Mouse (Mus musculus): Measurements from ENCODE around the gene Spred3. TPM values are rescaled to one million over a fixed set of nuclear protein-coding genes. Genes with fewer than 3 reads are reported as not detected.

Gene Spred3
- polyA plus RNA-seq, 1 experiment: 4.1 TPM

DNA sequence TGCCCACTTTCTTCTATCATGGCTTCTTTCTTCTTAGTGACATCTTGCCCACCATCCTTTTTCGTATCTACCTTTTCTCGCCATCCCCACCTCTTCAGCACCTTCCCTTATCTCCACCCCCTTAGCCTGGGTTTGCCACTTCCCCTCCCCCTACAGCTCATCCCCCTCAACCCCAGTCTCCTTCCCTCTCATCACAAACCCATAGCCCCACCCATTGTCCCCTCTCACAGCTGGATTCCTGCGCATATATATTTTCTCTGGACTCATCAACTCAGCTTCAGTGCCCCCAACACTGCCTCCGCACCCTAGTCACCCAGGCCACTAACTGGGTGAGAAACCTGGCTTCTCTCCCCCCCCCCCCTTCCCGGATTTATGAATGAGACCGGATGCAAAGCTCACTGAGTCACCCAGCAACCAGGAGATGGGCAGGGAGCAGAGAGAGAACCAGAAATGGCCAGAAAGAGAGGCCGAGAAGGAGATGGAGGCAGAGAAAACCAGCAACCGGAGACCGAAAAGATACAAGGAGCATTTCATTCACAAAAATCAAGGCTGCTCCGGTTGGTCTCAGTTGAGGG lies 2.0 kb downstream of the Spred3 start:
- peak overlapping the region; percentile 61 for H3K4me3 ChIP-seq
- no peak for TF ChIP-seq MAX (IDR thresholded peaks at IDR 0.05; ENCODE audit: low read depth)
- H3K27me3 ChIP-seq (ENCODE audit: control insufficient read depth, insufficient read depth, insufficient read length): no peaks in the 10 kb centered on the region
- H3ac ChIP-seq (ENCODE audit: control insufficient read depth, insufficient read length): no peak overlapping the region
- peak overlapping the region; percentile 67 for H3K4me2 ChIP-seq (ENCODE audit: low read depth)
- no peaks in the 10 kb centered on the region for H3K36me3 ChIP-seq (ENCODE audit: control insufficient read depth, insufficient read depth)
- no peaks in the 10 kb centered on the region for H3K79me2 ChIP-seq (ENCODE audit: control insufficient read depth, insufficient read depth)

DNA sequence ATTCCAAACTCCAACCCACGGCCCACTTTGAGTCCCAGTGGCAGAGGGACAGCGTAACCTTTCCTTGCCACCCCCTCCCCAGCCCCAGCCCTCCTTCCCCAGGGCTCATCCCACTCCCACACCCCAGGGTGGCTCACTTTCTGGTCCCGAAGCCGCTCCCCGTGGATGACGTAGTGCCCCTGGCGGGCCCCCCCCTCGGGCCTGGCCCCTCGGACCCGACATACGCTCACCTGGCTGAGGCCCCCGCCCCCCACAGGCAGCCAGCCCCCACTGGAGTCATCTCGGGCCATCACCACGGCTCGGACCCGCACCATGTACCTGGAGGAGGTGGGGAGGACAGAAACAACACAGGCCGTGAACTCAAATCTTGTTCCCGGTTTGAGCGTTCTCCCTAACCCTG lies 2.6 kb downstream of the Spred3 start:
- Histone ChIP-seq H3K36me3 (ENCODE audit: control insufficient read depth, insufficient read depth) (no peaks in the 10 kb centered on the region), H3K79me2 (ENCODE audit: control insufficient read depth, insufficient read depth) (no peaks in the 10 kb centered on the region), H3ac (ENCODE audit: control insufficient read depth, insufficient read length) (no peak overlapping the region), H3K27me3 (ENCODE audit: control insufficient read depth, insufficient read depth, insufficient read length) (no peaks in the 10 kb centered on the region), H3K4me2 (ENCODE audit: low read depth) (peak overlapping the region; percentile 67), H3K4me3 (no peak overlapping the region)
- TF ChIP-seq TCF3 (IDR thresholded peaks at IDR 0.05; ENCODE audit: insufficient read length, low read depth) (no peak), E2F4 (IDR thresholded peaks at IDR 0.05; ENCODE audit: insufficient read depth) (no peak), MYOD1 (IDR thresholded peaks at IDR 0.05; ENCODE audit: control insufficient read depth in 1 of 3, insufficient read length in 2 of 3, low read depth in 2 of 3) (no peak), POLR2AphosphoS2 (IDR thresholded peaks at IDR 0.05; ENCODE audit: insufficient read length, low read depth) (no peak), MYOG (IDR thresholded peaks at IDR 0.05; ENCODE audit: control insufficient read depth in 1 of 3, insufficient read depth in 1 of 3, insufficient read length in 2 of 3, low read depth in 2 of 3) (no peak), USF1 (IDR thresholded peaks at IDR 0.05; ENCODE audit: low read depth) (no peak), MAX (IDR thresholded peaks at IDR 0.05; ENCODE audit: low read depth) (no peak), REST (IDR thresholded peaks at IDR 0.05; ENCODE audit: insufficient read depth, insufficient read length) (no peak), CEBPB (IDR thresholded peaks at IDR 0.05; ENCODE audit: insufficient read depth, poor library complexity, severe bottlenecking) (no peak), SRF (IDR thresholded peaks at IDR 0.05; ENCODE audit: control insufficient read depth, insufficient read length, low read depth) (no peak), TCF12 (IDR thresholded peaks at IDR 0.05; ENCODE audit: insufficient read depth, poor library complexity, severe bottlenecking) (no peak), POLR2A (IDR thresholded peaks at IDR 0.05; ENCODE audit: insufficient read length, low read depth) (no peak)

DNA sequence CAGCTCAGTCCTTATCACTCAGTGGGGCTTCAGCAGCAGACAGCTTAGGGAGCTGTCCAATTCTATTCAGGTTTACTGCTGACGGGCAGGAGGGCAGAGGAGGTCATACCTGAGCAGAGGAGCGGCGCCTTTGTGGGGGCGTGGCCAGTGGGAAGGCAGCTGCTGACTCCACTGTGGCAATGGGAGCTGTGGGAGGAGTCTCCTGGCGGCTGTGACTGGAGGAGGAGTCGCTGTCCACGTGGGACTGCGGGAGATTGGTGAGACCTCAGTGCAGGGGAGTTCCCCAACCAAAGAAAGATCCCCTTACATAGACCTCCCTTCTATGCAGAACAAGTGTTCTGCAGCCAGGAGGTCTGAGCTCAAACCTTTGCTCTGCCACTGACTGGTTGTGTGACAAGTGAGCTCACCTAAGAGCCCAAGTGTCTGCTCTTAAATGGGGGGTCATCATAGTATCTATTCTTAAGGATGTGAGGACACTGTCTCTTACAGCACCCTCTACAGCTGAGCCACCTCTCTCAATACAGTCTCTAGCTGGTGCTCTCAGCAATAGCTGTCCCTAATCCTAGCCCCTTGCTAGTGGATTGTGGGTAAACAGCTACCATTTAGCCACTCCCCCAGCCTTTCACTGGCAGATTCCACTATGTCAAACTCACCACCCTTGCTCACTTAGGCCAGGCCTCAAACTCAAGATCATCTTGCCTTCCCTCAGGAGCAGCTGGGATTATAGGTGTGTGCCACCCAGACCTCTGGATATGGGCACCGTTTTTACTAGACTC lies 7.3 kb downstream of the Spred3 start:
- no peak overlapping the region for H3K4me3 ChIP-seq
- H3K27me3 ChIP-seq (ENCODE audit: control insufficient read depth, insufficient read depth, insufficient read length): no peaks in the 10 kb centered on the region
- no peak overlapping the region for H3ac ChIP-seq (ENCODE audit: control insufficient read depth, insufficient read length)
- no peak overlapping the region for H3K4me2 ChIP-seq (ENCODE audit: low read depth)
- TF ChIP-seq POLR2AphosphoS2 (IDR thresholded peaks at IDR 0.05; ENCODE audit: insufficient read length, low read depth) (no peak), USF1 (IDR thresholded peaks at IDR 0.05; ENCODE audit: low read depth) (no peak), CEBPB (IDR thresholded peaks at IDR 0.05; ENCODE audit: insufficient read depth, poor library complexity, severe bottlenecking) (no peak), MYOD1 (IDR thresholded peaks at IDR 0.05; ENCODE audit: control insufficient read depth in 1 of 3, insufficient read length in 2 of 3, low read depth in 2 of 3) (no peak)
- H3K79me2 ChIP-seq (ENCODE audit: control insufficient read depth, insufficient read depth): no peaks in the 10 kb centered on the region
- H3K36me3 ChIP-seq (ENCODE audit: control insufficient read depth, insufficient read depth): no peaks in the 10 kb centered on the region

DNA sequence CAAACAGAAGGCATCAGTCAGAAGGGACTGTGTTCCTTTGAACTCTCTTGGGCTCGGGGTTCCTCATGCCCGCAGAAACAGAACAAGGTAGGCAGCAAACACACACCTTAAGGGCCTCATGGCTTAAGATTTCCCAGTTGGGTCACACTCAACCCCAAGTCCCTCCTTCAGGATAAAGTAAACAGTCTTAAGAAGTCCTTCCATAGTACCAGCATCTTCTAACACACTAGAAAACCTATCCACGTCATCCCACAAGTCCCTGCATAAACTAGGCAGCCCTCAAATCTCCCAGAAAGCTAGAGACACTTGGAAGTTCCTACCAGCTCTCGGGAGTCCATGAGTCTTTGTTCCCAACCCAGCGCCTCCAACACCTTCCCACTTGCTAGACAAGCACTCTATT lies 7.9 kb downstream of the Spred3 start:
- Histone ChIP-seq H3K4me3 (no peak overlapping the region), H3K27me3 (ENCODE audit: control insufficient read depth, insufficient read depth, insufficient read length) (no peaks in the 10 kb centered on the region)
- TF ChIP-seq POLR2A (IDR thresholded peaks at IDR 0.05; ENCODE audit: insufficient read length, low read depth) (no peak), CEBPB (IDR thresholded peaks at IDR 0.05; ENCODE audit: insufficient read depth, poor library complexity, severe bottlenecking) (no peak), TCF12 (IDR thresholded peaks at IDR 0.05; ENCODE audit: insufficient read depth, poor library complexity, severe bottlenecking) (no peak), SRF (IDR thresholded peaks at IDR 0.05; ENCODE audit: control insufficient read depth, insufficient read length, low read depth) (no peak), MYOD1 (IDR thresholded peaks at IDR 0.05; ENCODE audit: control insufficient read depth in 1 of 3, insufficient read length in 2 of 3, low read depth in 2 of 3) (no peak), REST (IDR thresholded peaks at IDR 0.05; ENCODE audit: insufficient read depth, insufficient read length) (no peak), TCF3 (IDR thresholded peaks at IDR 0.05; ENCODE audit: insufficient read length, low read depth) (no peak), POLR2AphosphoS2 (IDR thresholded peaks at IDR 0.05; ENCODE audit: insufficient read length, low read depth) (no peak), MYOG (IDR thresholded peaks at IDR 0.05; ENCODE audit: control insufficient read depth in 1 of 3, insufficient read depth in 1 of 3, insufficient read length in 2 of 3, low read depth in 2 of 3) (no peak), E2F4 (IDR thresholded peaks at IDR 0.05; ENCODE audit: insufficient read depth) (no peak), MAX (IDR thresholded peaks at IDR 0.05; ENCODE audit: low read depth) (no peak), USF1 (IDR thresholded peaks at IDR 0.05; ENCODE audit: low read depth) (no peak)

DNA sequence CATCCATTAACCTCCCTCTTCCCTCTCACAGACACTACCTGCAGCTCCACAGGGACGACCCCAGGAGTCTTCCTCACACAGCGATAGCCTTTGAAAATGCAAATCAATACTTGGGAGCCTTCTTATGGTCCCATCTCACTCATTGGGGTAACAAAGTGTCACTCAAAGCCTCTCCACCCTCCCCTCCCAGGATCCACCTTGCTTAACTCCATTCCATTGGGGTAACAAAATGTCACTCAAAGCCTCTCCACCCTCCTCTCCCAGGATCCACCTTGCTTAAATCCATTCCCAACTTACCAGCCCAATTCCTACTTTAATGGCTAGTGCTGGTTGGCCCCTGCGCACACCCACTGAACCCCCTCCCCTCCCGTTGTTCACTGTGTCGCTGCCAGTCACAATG lies 11.9 kb downstream of the Spred3 start:
- Histone ChIP-seq H3K36me3 (ENCODE audit: control insufficient read depth, insufficient read depth) (no peaks in the 10 kb centered on the region), H3K4me2 (ENCODE audit: low read depth) (no peak overlapping the region), H3K27me3 (ENCODE audit: control insufficient read depth, insufficient read depth, insufficient read length) (no peaks in the 10 kb centered on the region), H3ac (ENCODE audit: control insufficient read depth, insufficient read length) (no peak overlapping the region), H3K4me3 (no peak overlapping the region), H3K79me2 (ENCODE audit: control insufficient read depth, insufficient read depth) (no peaks in the 10 kb centered on the region)
- no peak for TF ChIP-seq POLR2AphosphoS2 (IDR thresholded peaks at IDR 0.05; ENCODE audit: insufficient read length, low read depth)
- no peak for TF ChIP-seq MYOD1 (IDR thresholded peaks at IDR 0.05; ENCODE audit: control insufficient read depth in 1 of 3, insufficient read length in 2 of 3, low read depth in 2 of 3)
- TF ChIP-seq POLR2A (IDR thresholded peaks at IDR 0.05; ENCODE audit: insufficient read length, low read depth): no peak
- no peak for TF ChIP-seq CEBPB (IDR thresholded peaks at IDR 0.05; ENCODE audit: insufficient read depth, poor library complexity, severe bottlenecking)
- TF ChIP-seq MYOG (IDR thresholded peaks at IDR 0.05; ENCODE audit: control insufficient read depth in 1 of 3, insufficient read depth in 1 of 3, insufficient read length in 2 of 3, low read depth in 2 of 3): no peak
- no peak for TF ChIP-seq USF1 (IDR thresholded peaks at IDR 0.05; ENCODE audit: low read depth)
- no peak for TF ChIP-seq E2F4 (IDR thresholded peaks at IDR 0.05; ENCODE audit: insufficient read depth)
- TF ChIP-seq MAX (IDR thresholded peaks at IDR 0.05; ENCODE audit: low read depth): no peak
- TF ChIP-seq TCF12 (IDR thresholded peaks at IDR 0.05; ENCODE audit: insufficient read depth, poor library complexity, severe bottlenecking): no peak

More for the DNA sequence above, 7.9 kb downstream of the Spred3 start:
- no peak overlapping the region for H3ac ChIP-seq (ENCODE audit: control insufficient read depth, insufficient read length)
- no peaks in the 10 kb centered on the region for H3K36me3 ChIP-seq (ENCODE audit: control insufficient read depth, insufficient read depth)
- H3K79me2 ChIP-seq (ENCODE audit: control insufficient read depth, insufficient read depth): no peaks in the 10 kb centered on the region
- H3K4me2 ChIP-seq (ENCODE audit: low read depth): no peak overlapping the region

Measured in myocyte (in vitro differentiated cells).